Mouse (Mus musculus) liver, postnatal 0 days (tissue): ENCODE data around the gene Slfnl1. TPM values are rescaled to one million over a fixed set of nuclear protein-coding genes. Genes with fewer than 3 reads are reported as not detected.

Source experiments
- ATAC-seq: fragments of 200-750 bp; cut with Nextera tagmentation; 2 replicates; pipeline ENCODE4 v1.8.0; 2017; ENCODE audit warnings: mild to moderate bottlenecking, moderate library complexity
- DNase-seq: peaks from one replicate; pipeline ENCODE4 v3.0.0-alpha.2; 2016
- H3K27ac ChIP-seq: fragments of 300-500 bp; sonication (generic); 2 replicates; pipeline ENCODE4 v1.5.1; 2014; ENCODE audit warnings: antibody characterized with exemption, moderate library complexity, mild to moderate bottlenecking, low read depth
- H3K27me3 ChIP-seq: fragments of 300-500 bp; sonication (generic); 2 replicates; pipeline ENCODE4 v1.6.1; 2014; ENCODE audit warnings: low read length, control low read depth, mixed read lengths; ENCODE audit not compliant: insufficient read depth
- H3K36me3 ChIP-seq: fragments of 300-500 bp; sonication (generic); replicated peaks from 2 replicates; pipeline ENCODE4 v1.6.1; 2014; ENCODE audit warnings: mild to moderate bottlenecking, control low read depth, low read length, moderate library complexity, mixed read lengths; ENCODE audit not compliant: insufficient read depth
- H3K4me1 ChIP-seq: fragments of 300-500 bp; sonication (generic); 2 replicates; pipeline ENCODE4 v1.6.1; 2014; ENCODE audit warnings: antibody characterized with exemption, mild to moderate bottlenecking, control low read depth; ENCODE audit not compliant: insufficient read depth
- H3K4me2 ChIP-seq: fragments of 300-500 bp; sonication (generic); 2 replicates; pipeline ENCODE4 v1.6.1; 2014; ENCODE audit warnings: low read depth, mild to moderate bottlenecking, low read length, moderate library complexity, mixed read lengths
- H3K4me3 ChIP-seq: fragments of 300-500 bp; sonication (generic); 2 replicates; pipeline ENCODE4 v1.5.1; 2014; ENCODE audit warnings: low read depth, low read length
- H3K9ac ChIP-seq: fragments of 300-500 bp; sonication (generic); replicated peaks from 2 replicates; pipeline ENCODE4 v1.6.1; 2014; ENCODE audit warnings: mild to moderate bottlenecking, moderate library complexity
- H3K9me3 ChIP-seq: fragments of 300-500 bp; sonication (generic); 2 replicates; pipeline ENCODE4 v1.6.1; 2016; ENCODE audit warnings: mild to moderate bottlenecking, control low read depth, low read length, mixed read lengths
- CTCF ChIP-seq: sonication (generic); IDR thresholded peaks from 2 replicates; pipeline ENCODE4 v1.5.1; 2016; ENCODE audit warnings: antibody characterized with exemption, low read depth
- EP300 ChIP-seq: IDR thresholded peaks from 2 replicates; pipeline ENCODE4 v1.6.1; 2016; ENCODE audit warnings: antibody characterized with exemption, low read depth, mild to moderate bottlenecking
- WGBS: fragments of 180-500 bp; shearing (Covaris S2); extraction: QIAGEN DNeasy Blood & Tissue Kit; methylation state at CpG from one replicate; pipeline ENCODE4 v1.1.7; 2014; ENCODE audit not compliant: insufficient replicate concordance; 5-methylcytosine and 5-hydroxymethylcytosine counted together
- polyA plus RNA-seq: library from polyadenylated mRNA; unstranded; fragments of >200 nt; fragmentation: Nextera tagmentation; extraction: Ambion mirVana; gene quantifications from 2 replicates; pipeline ENCODE4 v1.2.1, GENCODE M21; 2015

Gene Slfnl1
- polyA plus RNA-seq, 1 experiment from 2014 or later = not detected

- H3K4me3 ChIP-seq = peak overlapping the region; percentile 90
- H3K9ac ChIP-seq = no peak overlapping the region; the same call in 1 of the 2 replicates
- DNase-seq = no peak
Observed at GRCm38 (mm10) chr4:120571070-120571464, 39.0 kb downstream of the Slfnl1 start.

GRCm38 (mm10) chr4:120571691-120572090 lies 39.7 kb downstream of the Slfnl1 start:
- DNase-seq = no peak
- no peak overlapping the region for H3K27ac ChIP-seq
- H3K4me1 ChIP-seq = peaks cover 23% of the 10 kb centered on the region
- no peak overlapping the region for H3K9ac ChIP-seq
- TF ChIP-seq EP300 (no peak), CTCF (no peak)
- H3K27me3 ChIP-seq = no peaks in the 10 kb centered on the region
- 64% methylated on average over 3 of the region's 3 CpGs for WGBS
- no peaks in the 10 kb centered on the region for H3K36me3 ChIP-seq
- no peak for ATAC-seq
- H3K9me3 ChIP-seq = no peaks in the 10 kb centered on the region
- no peak overlapping the region for H3K4me3 ChIP-seq
- H3K4me2 ChIP-seq = no peak overlapping the region

More at GRCm38 (mm10) chr4:120571070-120571464, 39.0 kb downstream of the Slfnl1 start:
- H3K4me2 ChIP-seq = peak overlapping the region; percentile 100
- H3K27ac ChIP-seq = no peak overlapping the region; the same call in 1 of the 2 replicates
- no peak for ATAC-seq
- WGBS = 81% methylated on average over 3 of the region's 3 CpGs
- no peaks in the 10 kb centered on the region for H3K27me3 ChIP-seq
- TF ChIP-seq CTCF (no peak), EP300 (no peak)
- peaks cover 23% of the 10 kb centered on the region for H3K4me1 ChIP-seq
- H3K9me3 ChIP-seq = no peaks in the 10 kb centered on the region
- no peaks in the 10 kb centered on the region for H3K36me3 ChIP-seq

GRCm38 (mm10) chr4:120580894-120581293 lies 48.9 kb downstream of the Slfnl1 start:
- no peak for TF ChIP-seq EP300
- TF ChIP-seq CTCF = no peak
- Histone ChIP-seq H3K4me1 (no peaks in the 10 kb centered on the region), H3K36me3 (no peaks in the 10 kb centered on the region), H3K9ac (no peak overlapping the region), H3K4me2 (no peak overlapping the region), H3K9me3 (no peaks in the 10 kb centered on the region), H3K4me3 (no peak overlapping the region), H3K27ac (no peak overlapping the region), H3K27me3 (no peaks in the 10 kb centered on the region)
- DNase-seq (no peak), ATAC-seq (no peak)
- 55% methylated on average over 5 of the region's 5 CpGs for WGBS

GRCm38 (mm10) chr4:120581711-120582110 lies 49.7 kb downstream of the Slfnl1 start:
- Histone ChIP-seq H3K36me3 (no peaks in the 10 kb centered on the region), H3K9ac (no peak overlapping the region), H3K4me1 (no peaks in the 10 kb centered on the region), H3K27me3 (no peaks in the 10 kb centered on the region), H3K4me2 (no peak overlapping the region), H3K9me3 (no peaks in the 10 kb centered on the region), H3K4me3 (no peak overlapping the region), H3K27ac (no peak overlapping the region)
- ATAC-seq (no peak), DNase-seq (no peak)
- no peak for TF ChIP-seq EP300
- TF ChIP-seq CTCF = no peak
- WGBS = 75% methylated on average over 9 of the region's 9 CpGs

Other genes with a start within 250 kb of the Slfnl1 start
- gene Foxo6, start 244.9 kb upstream of the Slfnl1 start, polyA plus RNA-seq = not detected in 2 replicates
- gene Scmh1, start 127.0 kb upstream of the Slfnl1 start, polyA plus RNA-seq = 9.0 and 10.7 TPM in 2 replicates
- gene Ctps, start 38.0 kb downstream of the Slfnl1 start, polyA plus RNA-seq = 13.8 and 14.5 TPM in 2 replicates
- 0.30 and 0.40 TPM in 2 replicates for gene Gm8439, start 56.5 kb downstream of the Slfnl1 start, polyA plus RNA-seq
- 21.2 and 22.9 TPM in 2 replicates for gene Cited4, start 134.3 kb downstream of the Slfnl1 start, polyA plus RNA-seq
- 0.14 and 0.20 TPM in 2 replicates for gene Kcnq4, start 216.4 kb downstream of the Slfnl1 start, polyA plus RNA-seq